Mouse (Mus musculus) E14TG2a.4 (cell line): Measurements from ENCODE around the gene Btn1a1.

Experiments
- CTCF ChIP-seq: conservative IDR thresholded peaks from 2 replicates; pipeline ENCODE4 v1.5.1; 2014; ENCODE audit warnings: low read length
- NANOG ChIP-seq: IDR thresholded peaks from 2 replicates; pipeline ENCODE4 v1.6.1; 2014; ENCODE audit warnings: borderline replicate concordance, low read length, mixed read lengths
- POU5F1 ChIP-seq: IDR thresholded peaks from 2 replicates; pipeline ENCODE4 v1.6.1; 2014; ENCODE audit warnings: low read length, borderline replicate concordance

DNA sequence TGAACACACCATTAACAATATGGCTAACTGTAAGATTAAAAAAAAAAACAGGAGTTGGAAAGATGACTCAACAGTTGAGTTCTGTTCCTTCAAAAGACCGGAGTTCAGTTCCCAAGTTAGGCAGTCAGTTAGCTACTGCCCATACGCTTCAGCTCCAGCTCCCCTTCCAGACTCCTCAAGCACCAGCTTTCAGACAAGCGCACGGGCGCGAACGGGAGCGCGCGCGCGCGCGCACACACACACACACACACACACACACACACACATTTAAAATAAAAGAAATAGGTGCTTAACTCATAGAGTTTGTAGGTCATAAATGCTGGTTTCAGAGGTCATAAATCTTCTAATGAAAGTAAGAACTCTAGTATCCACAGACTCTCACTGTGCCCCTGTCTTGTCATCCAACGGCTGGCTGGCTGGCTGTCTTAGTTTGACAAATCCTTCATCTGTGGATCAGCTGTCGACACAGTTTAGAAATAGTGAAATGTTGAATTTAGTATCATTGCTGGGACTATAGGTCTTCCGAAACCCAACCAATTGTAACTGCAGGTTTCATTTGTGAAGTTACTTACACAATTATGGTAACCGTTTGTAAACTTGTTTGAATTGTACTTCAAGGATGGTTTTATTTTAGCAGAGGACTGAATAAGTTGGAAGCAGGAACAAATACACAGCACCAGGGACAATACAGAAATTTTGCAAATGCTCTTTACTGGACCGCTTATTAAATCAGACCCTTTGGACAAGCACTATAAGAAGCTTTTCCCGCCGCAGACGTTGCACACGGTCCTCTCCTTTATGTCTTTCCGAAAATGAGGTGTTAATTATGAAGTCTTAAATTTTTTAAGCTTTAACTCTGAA is 16.2 kb downstream of the Btn1a1 start:
- TF ChIP-seq CTCF (no peak), POU5F1 (no peak), NANOG (no peak)
